Mouse (Mus musculus) liver, embryonic 14.5 days (tissue): ENCODE data around the gene Ankrd55. TPM values are rescaled to one million over a fixed set of nuclear protein-coding genes. Genes with fewer than 3 reads are reported as not detected.

ENCODE experiments used
- ATAC-seq: fragments of 200-750 bp; cut with Nextera tagmentation; 2 replicates; pipeline ENCODE4 v1.8.0; 2017; ENCODE audit warnings: moderate number of reproducible peaks, mild to moderate bottlenecking, moderate library complexity; ENCODE audit not compliant: insufficient read depth
- DNase-seq, 3 experiments: peaks; one replicate each; pipeline ENCODE4 v3.0.0-alpha.2; 2012 to 2013; ENCODE audit warnings: low read depth in 3 of 3, low spot score in 3 of 3
- H3K27ac ChIP-seq: fragments of 300-500 bp; sonication (generic); 2 replicates; pipeline ENCODE4 v1.5.1; 2014; ENCODE audit warnings: moderate library complexity, mild to moderate bottlenecking, control low read depth, inconsistent platforms
- H3K27me3 ChIP-seq: fragments of 300-500 bp; sonication (generic); 2 replicates; pipeline ENCODE4 v1.6.1; 2014; ENCODE audit warnings: mild to moderate bottlenecking, low read length, moderate library complexity; ENCODE audit not compliant: control insufficient read depth, insufficient read depth
- H3K36me3 ChIP-seq: fragments of 300-500 bp; sonication (generic); replicated peaks from 2 replicates; pipeline ENCODE4 v1.6.1; 2014; ENCODE audit warnings: low read depth; ENCODE audit not compliant: control insufficient read depth, insufficient read depth
- H3K4me1 ChIP-seq, 2 experiments: fragments of 200-500 bp in 1 of 2; fragments of 300-500 bp in 1 of 2; sonication (generic) in 1 of 2; replicated peaks; 2 replicates each; pipeline ENCODE4 v1.6.1; 2012 to 2014; ENCODE audit warnings: antibody characterized with exemption in 1 of 2, inconsistent platforms in 1 of 2, low read length in 1 of 2; ENCODE audit not compliant: control insufficient read depth in 2 of 2, insufficient read depth in 2 of 2
- H3K4me2 ChIP-seq: fragments of 300-500 bp; sonication (generic); 2 replicates; pipeline ENCODE4 v1.6.1; 2014; ENCODE audit warnings: low read depth, mild to moderate bottlenecking, control low read depth, moderate library complexity
- H3K4me3 ChIP-seq, 2 experiments: fragments of 200-500 bp in 1 of 2; fragments of 300-500 bp in 1 of 2; sonication (generic) in 1 of 2; 2 replicates each; pipeline ENCODE4 v1.5.1; 2012 to 2014; ENCODE audit warnings: low read depth in 2 of 2, low read length in 2 of 2, mild to moderate bottlenecking in 2 of 2, control low read depth in 1 of 2, inconsistent platforms in 1 of 2, moderate library complexity in 1 of 2; ENCODE audit not compliant: insufficient read depth in 1 of 2
- H3K9ac ChIP-seq: fragments of 300-500 bp; sonication (generic); replicated peaks from 2 replicates; pipeline ENCODE4 v1.6.1; 2014; ENCODE audit warnings: mild to moderate bottlenecking, control low read depth, moderate library complexity
- H3K9me3 ChIP-seq: fragments of 300-500 bp; sonication (generic); 2 replicates; pipeline ENCODE4 v1.6.1; 2016; ENCODE audit warnings: low read length, mixed read lengths; ENCODE audit not compliant: control insufficient read depth
- CTCF ChIP-seq: IDR thresholded peaks from 2 replicates; pipeline ENCODE4 v1.5.1; 2016; ENCODE audit warnings: antibody characterized with exemption, low read depth, control low read depth
- EP300 ChIP-seq: IDR thresholded peaks from 2 replicates; pipeline ENCODE4 v1.6.1; 2016; ENCODE audit warnings: antibody characterized with exemption, low read depth
- WGBS: fragments of 180-500 bp; shearing (Covaris S2); extraction: QIAGEN DNeasy Blood & Tissue Kit; methylation state at CpG from one replicate; pipeline ENCODE4 v1.1.7; 2014; ENCODE audit not compliant: insufficient replicate concordance; 5-methylcytosine and 5-hydroxymethylcytosine counted together
- polyA plus RNA-seq, 2 experiments: library from polyadenylated mRNA; depleted of rRNA in 1 of 2; stranded (reverse) in 1 of 2; unstranded in 1 of 2; fragments of >200 nt; fragmentation: Nextera tagmentation in 1 of 2; extraction: Ambion mirVana in 1 of 2; gene quantifications; 2 replicates each; pipeline versions ENCODE4 v1.2.1 to v1.2.3; 2012 to 2014

The Ankrd55 gene
- polyA plus RNA-seq, 2 experiments: 0.10 to 0.13 TPM

DNA sequence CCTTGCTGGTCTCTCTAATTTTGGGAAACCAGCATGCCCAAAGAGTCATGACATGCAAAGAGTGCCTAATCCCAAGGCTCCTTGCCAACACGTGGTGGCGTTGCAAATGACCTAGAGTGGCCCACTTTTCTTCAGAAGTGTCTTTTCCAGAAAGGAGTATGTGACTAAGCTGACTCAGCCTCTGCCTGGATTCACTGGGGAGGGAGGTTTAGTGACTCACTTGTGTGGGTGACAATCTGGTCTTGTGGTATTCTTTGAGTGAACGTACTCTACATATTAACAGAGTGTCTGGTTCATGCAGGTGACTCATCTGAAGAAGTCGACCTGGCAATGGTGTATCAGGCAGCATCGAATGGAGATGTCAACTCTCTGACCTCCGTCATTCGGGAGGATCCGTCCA, 29.9 kb downstream of the Ankrd55 start:
- no peak for DNase-seq

DNA sequence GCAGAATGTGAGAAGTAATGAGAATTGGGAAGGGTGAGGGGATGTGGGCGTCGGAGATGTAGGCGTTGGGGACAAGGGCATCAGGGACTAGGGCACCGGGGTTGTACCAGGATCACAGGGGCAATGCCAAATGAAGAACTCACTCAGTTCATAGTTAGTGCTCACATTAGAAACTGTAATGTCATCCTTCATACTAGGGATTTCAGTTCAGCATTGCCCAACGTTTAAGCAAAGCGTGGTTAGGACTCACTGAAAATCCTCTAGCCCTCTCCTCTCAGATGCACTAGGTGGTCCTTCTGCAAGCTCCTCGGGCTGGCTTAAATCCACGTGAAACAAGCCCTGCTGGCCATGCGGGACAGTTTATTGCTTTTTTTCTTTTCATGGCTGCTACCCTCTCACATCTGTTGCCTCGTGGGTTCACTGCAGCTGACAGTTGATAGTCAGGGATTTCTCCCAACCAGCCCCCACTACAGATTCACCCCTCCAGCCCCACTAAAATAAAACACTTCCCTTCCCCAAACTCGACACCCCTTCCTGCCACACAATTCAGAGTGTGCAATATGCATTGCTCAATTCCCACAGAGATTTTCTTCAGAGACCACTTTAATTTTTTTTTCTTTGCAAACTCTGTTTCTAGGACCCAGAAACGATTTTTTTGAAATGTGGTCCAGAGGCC, 35.5 kb downstream of the Ankrd55 start:
- Histone ChIP-seq H3K4me3 (no peak overlapping the region), H3K27me3 (no peaks in the 10 kb centered on the region), H3K27ac (no peak overlapping the region), H3K9ac (no peak overlapping the region), H3K4me2 (no peak overlapping the region), H3K9me3 (no peaks in the 10 kb centered on the region), H3K36me3 (no peaks in the 10 kb centered on the region), H3K4me1 (no peaks in the 10 kb centered on the region)
- TF ChIP-seq EP300 (no peak), CTCF (no peak)
- DNase-seq: no peak
- no peak for ATAC-seq
- WGBS: 54% methylated on average over 12 of the region's 12 CpGs

More for the DNA sequence above, 29.9 kb downstream of the Ankrd55 start:
- TF ChIP-seq CTCF: no peak
- no peak for TF ChIP-seq EP300
- H3K4me3 ChIP-seq: no peak overlapping the region
- H3K4me2 ChIP-seq: no peak overlapping the region
- H3K9me3 ChIP-seq: no peaks in the 10 kb centered on the region
- no peak for ATAC-seq
- no peak overlapping the region for H3K27ac ChIP-seq
- peaks cover 0 to 2% of the 10 kb centered on the region in 2 experiments; a peak in 1 of 4 replicates for H3K4me1 ChIP-seq
- 67% methylated on average over 8 of the region's 8 CpGs for WGBS
- H3K36me3 ChIP-seq: no peaks in the 10 kb centered on the region
- H3K27me3 ChIP-seq: no peaks in the 10 kb centered on the region
- H3K9ac ChIP-seq: no peak overlapping the region

DNA sequence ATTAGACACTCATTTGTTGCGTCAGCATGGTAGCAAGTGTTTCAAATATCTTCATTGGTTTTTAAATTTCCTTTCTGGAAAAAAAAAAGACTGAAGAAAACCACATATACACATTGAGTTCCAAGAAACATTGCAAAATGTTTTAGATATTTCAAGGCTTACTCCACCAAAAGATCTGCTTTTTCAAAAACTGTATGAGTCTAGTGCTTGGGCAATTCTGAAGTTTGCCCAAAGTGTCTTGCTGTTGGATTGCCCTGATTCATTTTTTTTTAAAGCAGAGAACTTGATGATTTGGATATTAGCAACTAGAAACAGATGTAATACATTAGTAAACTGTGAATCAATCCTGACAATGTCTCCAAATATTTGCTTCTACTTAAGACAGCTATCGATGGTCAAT, 36.9 kb downstream of the Ankrd55 start:
- Histone ChIP-seq H3K4me3 (no peak overlapping the region), H3K27me3 (no peaks in the 10 kb centered on the region), H3K4me1 (no peaks in the 10 kb centered on the region), H3K9ac (no peak overlapping the region), H3K36me3 (no peaks in the 10 kb centered on the region), H3K4me2 (no peak overlapping the region), H3K27ac (no peak overlapping the region), H3K9me3 (no peaks in the 10 kb centered on the region)
- ATAC-seq (no peak), DNase-seq (no peak)
- WGBS: 63% methylated on average over 2 of the region's 2 CpGs
- TF ChIP-seq CTCF (no peak), EP300 (no peak)

DNA sequence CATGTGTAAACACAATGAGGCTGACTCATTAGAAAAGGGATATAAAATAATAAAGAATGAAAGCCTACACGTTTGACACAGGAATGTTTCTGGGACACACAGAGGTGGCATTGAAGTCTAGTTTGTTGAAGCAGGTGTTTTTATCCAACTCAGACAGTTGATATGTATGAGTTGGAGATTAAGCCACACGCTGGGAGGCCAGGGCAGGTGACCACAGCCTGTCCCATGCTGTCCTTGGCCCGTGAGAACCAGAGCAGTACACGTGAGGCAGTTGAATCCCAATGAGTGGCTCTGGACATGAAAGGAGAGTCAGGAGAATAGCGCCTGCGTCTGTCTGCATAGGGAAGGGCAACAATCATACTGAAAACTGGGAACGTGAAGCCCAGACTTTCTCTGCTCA, 38.2 kb downstream of the Ankrd55 start:
- DNase-seq (no peak), ATAC-seq (no peak)
- 57% methylated on average over 7 of the region's 7 CpGs for WGBS
- no peak overlapping the region for H3K27ac ChIP-seq
- H3K4me2 ChIP-seq: no peak overlapping the region
- no peaks in the 10 kb centered on the region for H3K36me3 ChIP-seq
- no peak overlapping the region for H3K9ac ChIP-seq
- no peaks in the 10 kb centered on the region for H3K27me3 ChIP-seq
- no peak overlapping the region for H3K4me3 ChIP-seq
- TF ChIP-seq EP300 (no peak), CTCF (no peak)
- no peaks in the 10 kb centered on the region for H3K9me3 ChIP-seq
- no peaks in the 10 kb centered on the region for H3K4me1 ChIP-seq

DNA sequence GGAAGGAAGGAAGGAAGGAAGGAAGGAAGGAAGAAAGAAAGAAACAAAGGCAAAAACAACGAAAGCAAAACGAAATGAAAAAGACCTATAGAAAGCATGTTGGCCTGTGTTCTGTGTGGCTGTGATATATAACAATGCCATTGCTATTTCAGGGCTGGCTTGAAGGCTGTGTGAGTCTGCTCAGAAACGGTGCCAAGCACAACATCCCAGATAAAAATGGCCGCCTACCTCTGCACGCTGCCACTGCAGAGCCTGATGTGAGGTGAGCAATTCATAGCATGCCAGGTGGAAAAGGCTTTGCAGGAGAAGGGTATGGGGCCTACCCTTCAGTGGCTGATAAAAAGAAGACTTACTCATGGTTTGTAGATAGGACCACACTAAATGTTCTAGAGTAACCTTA, 38.7 kb downstream of the Ankrd55 start:
- DNase-seq (no peak), ATAC-seq (no peak)
- H3K4me1 ChIP-seq: no peaks in the 10 kb centered on the region
- no peak overlapping the region for H3K4me3 ChIP-seq
- no peaks in the 10 kb centered on the region for H3K9me3 ChIP-seq
- no peak overlapping the region for H3K9ac ChIP-seq
- H3K27me3 ChIP-seq: no peaks in the 10 kb centered on the region
- H3K27ac ChIP-seq: no peak overlapping the region
- WGBS: 51% methylated on average over 5 of the region's 5 CpGs
- no peaks in the 10 kb centered on the region for H3K36me3 ChIP-seq
- TF ChIP-seq CTCF: no peak
- no peak for TF ChIP-seq EP300
- H3K4me2 ChIP-seq: no peak overlapping the region
